Mouse (Mus musculus) limb, embryonic 14.5 days (tissue): ENCODE results near the gene Rnf150. TPM values are rescaled to one million over a fixed set of nuclear protein-coding genes. Genes with fewer than 3 reads are reported as not detected.

Experiments
- ATAC-seq: fragments of 200-750 bp; cut with Nextera tagmentation; 2 replicates; pipeline ENCODE4 v1.8.0; 2017; ENCODE audit warnings: low read depth, moderate number of reproducible peaks, moderate TSS enrichment; ENCODE audit not compliant: low FRiP score
- DNase-seq: peaks from one replicate; pipeline ENCODE4 v3.0.0-alpha.2; 2015; ENCODE audit warnings: low spot score
- H3K27ac ChIP-seq: fragments of 300-500 bp; sonication (generic); replicated peaks from 2 replicates; pipeline ENCODE4 v1.5.1; 2014; ENCODE audit warnings: low read depth, mild to moderate bottlenecking, low read length, moderate library complexity, mixed read lengths
- H3K27me3 ChIP-seq: fragments of 300-500 bp; sonication (generic); 2 replicates; pipeline ENCODE4 v1.6.1; 2014; ENCODE audit warnings: low read length, mixed read lengths; ENCODE audit not compliant: control insufficient read depth, insufficient read depth
- H3K36me3 ChIP-seq: fragments of 300-500 bp; sonication (generic); 2 replicates; pipeline ENCODE4 v1.6.1; 2014; ENCODE audit warnings: mild to moderate bottlenecking, low read length, moderate library complexity, mixed read lengths; ENCODE audit not compliant: control insufficient read depth, insufficient read depth
- H3K4me1 ChIP-seq: fragments of 300-500 bp; sonication (generic); 2 replicates; pipeline ENCODE4 v1.6.1; 2014; ENCODE audit warnings: antibody characterized with exemption, low read length, mixed read lengths; ENCODE audit not compliant: control insufficient read depth, insufficient read depth
- H3K4me2 ChIP-seq: fragments of 300-500 bp; sonication (generic); replicated peaks from 2 replicates; pipeline ENCODE4 v1.6.1; 2014; ENCODE audit warnings: low read depth, mild to moderate bottlenecking, low read length, moderate library complexity; ENCODE audit not compliant: severe bottlenecking
- H3K4me3 ChIP-seq: fragments of 300-500 bp; sonication (generic); replicated peaks from 2 replicates; pipeline ENCODE4 v1.5.1; 2014; ENCODE audit warnings: low read length
- H3K9ac ChIP-seq: fragments of 300-500 bp; sonication (generic); 2 replicates; pipeline ENCODE4 v1.6.1; 2014; ENCODE audit warnings: mild to moderate bottlenecking, low read depth, low read length, moderate library complexity; ENCODE audit not compliant: severe bottlenecking
- H3K9me3 ChIP-seq: fragments of 300-500 bp; sonication (generic); 2 replicates; pipeline ENCODE4 v1.6.1; 2016; ENCODE audit warnings: low read length; ENCODE audit not compliant: control insufficient read depth
- POLR2A ChIP-seq: fragments of 200-500 bp; IDR thresholded peaks from 2 replicates; pipeline ENCODE4 v1.8.0; 2012; ENCODE audit warnings: inconsistent platforms, mild to moderate bottlenecking, moderate library complexity, borderline replicate concordance; ENCODE audit not compliant: insufficient read depth, insufficient read length; ENCODE audit errors: extremely low read depth
- WGBS: fragments of 180-500 bp; shearing (Covaris S2); extraction: QIAGEN DNeasy Blood & Tissue Kit; methylation state at CpG from one replicate; pipeline ENCODE4 v1.1.7; 2014; 5-methylcytosine and 5-hydroxymethylcytosine counted together
- polyA plus RNA-seq, 2 experiments: library from polyadenylated mRNA; depleted of rRNA in 1 of 2; stranded (reverse) in 1 of 2; unstranded in 1 of 2; fragments of >200 nt; fragmentation: Nextera tagmentation in 1 of 2; extraction: Ambion mirVana in 1 of 2; gene quantifications; 2 replicates each; pipeline versions ENCODE4 v1.2.1 to v1.2.3; 2012 to 2014

Gene Rnf150
- polyA plus RNA-seq, 2 experiments = 1.5 to 5.5 TPM

- DNase-seq (peak; percentile 77), ATAC-seq (peak; percentile 68)
- Histone ChIP-seq H3K4me1 (peaks cover 31% of the 10 kb centered on the region), H3K4me2 (0 out of 2 replicates have a peak overlapping the region, but pooled peaks have one; percentile 25), H3K9ac (no peak overlapping the region), H3K4me3 (no peak overlapping the region), H3K36me3 (no peaks in the 10 kb centered on the region), H3K9me3 (no peaks in the 10 kb centered on the region), H3K27me3 (no peaks in the 10 kb centered on the region), H3K27ac (no peak overlapping the region)
- 20% methylated on average over 6 of the region's 6 CpGs for WGBS
- TF ChIP-seq POLR2A = no peak
Measured at GRCm38 (mm10) chr8:82943223-82944006, 80.3 kb downstream of the Rnf150 start.

- no peak for TF ChIP-seq POLR2A
- DNase-seq = no peak
- Histone ChIP-seq H3K36me3 (no peaks in the 10 kb centered on the region), H3K4me3 (no peak overlapping the region), H3K9me3 (no peaks in the 10 kb centered on the region), H3K9ac (no peak overlapping the region), H3K4me1 (peaks cover 22% of the 10 kb centered on the region), H3K27me3 (no peaks in the 10 kb centered on the region), H3K27ac (no peak overlapping the region), H3K4me2 (no peak overlapping the region)
- ATAC-seq = no peak
- WGBS = 41% methylated on average over 3 of the region's 3 CpGs
Measured at GRCm38 (mm10) chr8:82945867-82946266, 82.7 kb downstream of the Rnf150 start.

GRCm38 (mm10) chr8:82946658-82947057 lies 83.5 kb downstream of the Rnf150 start:
- Histone ChIP-seq H3K4me2 (no peak overlapping the region), H3K9ac (no peak overlapping the region), H3K27me3 (no peaks in the 10 kb centered on the region), H3K27ac (no peak overlapping the region), H3K9me3 (no peaks in the 10 kb centered on the region), H3K4me1 (peaks cover 22% of the 10 kb centered on the region), H3K4me3 (no peak overlapping the region), H3K36me3 (no peaks in the 10 kb centered on the region)
- ATAC-seq (no peak), DNase-seq (no peak)
- WGBS = 30% methylated on average over 1 of the region's 1 CpGs
- no peak for TF ChIP-seq POLR2A

GRCm38 (mm10) chr8:82955162-82955754 lies 92.1 kb downstream of the Rnf150 start:
- peaks cover 10% of the 10 kb centered on the region; the same call in 1 of the 2 replicates for H3K4me1 ChIP-seq
- no peaks in the 10 kb centered on the region for H3K27me3 ChIP-seq
- TF ChIP-seq POLR2A = no peak
- H3K4me2 ChIP-seq = no peak overlapping the region
- H3K4me3 ChIP-seq = no peak overlapping the region
- no peak overlapping the region for H3K27ac ChIP-seq
- no peak for ATAC-seq
- no peaks in the 10 kb centered on the region for H3K9me3 ChIP-seq
- H3K36me3 ChIP-seq = no peaks in the 10 kb centered on the region
- 48% methylated on average over 7 of the region's 7 CpGs for WGBS
- H3K9ac ChIP-seq = no peak overlapping the region
- DNase-seq = no peak

- Histone ChIP-seq H3K9ac (no peak overlapping the region), H3K9me3 (no peaks in the 10 kb centered on the region), H3K4me3 (no peak overlapping the region), H3K27me3 (no peaks in the 10 kb centered on the region), H3K36me3 (no peaks in the 10 kb centered on the region), H3K4me2 (no peak overlapping the region), H3K27ac (no peak overlapping the region), H3K4me1 (peaks cover 10% of the 10 kb centered on the region; the same call in 1 of the 2 replicates)
- TF ChIP-seq POLR2A = no peak
- 25% methylated on average over 3 of the region's 3 CpGs for WGBS
- ATAC-seq (0 out of 2 replicates have a peak, but pooled peaks have one; percentile 23), DNase-seq (no peak)
Measured at GRCm38 (mm10) chr8:82959491-82959890, 96.3 kb downstream of the Rnf150 start.
